In the genomic region with DNA sequence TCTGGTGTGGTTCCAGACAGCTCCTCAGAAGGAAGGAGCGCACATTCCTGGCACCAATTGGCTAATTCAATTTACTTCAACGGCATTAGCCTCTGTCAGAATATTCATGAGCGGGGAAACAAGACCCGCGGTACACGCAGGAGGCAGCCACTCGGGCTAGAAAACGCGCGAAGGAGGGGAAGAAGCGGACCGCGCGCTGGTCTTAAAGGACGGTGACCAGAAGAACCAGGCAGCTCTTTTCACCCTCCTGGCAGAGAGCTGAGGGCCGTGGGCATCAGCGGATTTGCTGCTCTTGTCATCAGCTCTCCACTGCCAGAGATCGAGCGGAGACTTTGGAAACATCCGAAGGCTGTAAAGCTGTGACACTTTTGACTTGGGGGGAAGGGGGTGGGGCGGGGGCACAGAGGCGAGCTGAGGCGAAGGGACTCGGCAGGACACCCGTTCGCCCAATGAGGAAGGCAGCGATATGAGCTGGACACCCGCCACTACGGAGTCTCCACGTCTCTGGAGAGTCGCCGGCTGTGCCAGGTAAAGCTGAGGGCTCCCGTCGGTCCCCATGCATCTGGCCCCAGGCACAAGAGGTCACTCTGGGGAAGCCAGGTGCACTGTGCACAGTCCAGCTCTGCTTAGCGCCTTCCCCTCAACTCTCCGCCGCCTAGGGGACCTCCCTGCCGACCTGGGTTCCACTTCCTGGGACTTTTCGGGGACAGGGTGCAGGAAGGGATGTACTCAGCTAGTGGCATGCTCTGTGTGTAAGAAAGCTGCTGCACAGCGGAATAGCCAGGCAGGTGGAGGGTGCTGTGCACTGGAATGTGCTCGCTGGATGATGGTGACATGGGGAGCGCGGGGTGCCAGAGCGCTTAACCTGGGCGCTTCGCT, we compare ENCODE assay signal across 9 mouse cellular contexts. TPM values are rescaled to one million over a fixed set of nuclear protein-coding genes. Genes with fewer than 3 reads are reported as not detected.
DNase-seq lines count a peak whose midpoint lies in the region; ATAC-seq lines count a peak whose summit lies in the region.
"Had no signal": no experiment of that assay in that cellular context is flagged by ENCODE, and none has a peak within 500 bp of the region (broad histone marks: within the 10 kb centered on the region; RNA-seq: fewer than 3 reads in every experiment).

Cdh20 (plus strand) TSS at position 159 of the 879 bp plus-strand sequence.

- H3K36me3 ChIP-seq in liver, embryonic 11.5 days (ENCODE audit: control insufficient read depth, insufficient read depth, low read length) = no peaks in the 10 kb centered on the region
- H3K36me3 ChIP-seq in midbrain, embryonic 13.5 days = no peaks in the 10 kb centered on the region

- H3K4me3 ChIP-seq in liver, embryonic 11.5 days (ENCODE audit: low read depth, low read length) = peak within 1 kb of the TSS; percentile 43
- H3K4me3 ChIP-seq in midbrain, embryonic 13.5 days (replicated peaks) = peak within 1 kb of the TSS; percentile 67

- peak; percentile 20; the same call in 1 of the 2 replicates for ATAC-seq in liver, embryonic 11.5 days (replicated peaks; ENCODE audit: low FRiP score)
- peak; percentile 82 for ATAC-seq in midbrain, embryonic 13.5 days

- WGBS in liver, embryonic 11.5 days = 2% methylated on average over 46 of the region's 46 CpGs
- under 1% methylated on average over 46 of the region's 46 CpGs for WGBS in midbrain, embryonic 13.5 days

- peak; percentile 36 for DNase-seq in liver, embryonic 11.5 days (ENCODE audit: low spot score)
- DNase-seq in liver = no peak
- DNase-seq in cerebellum, postnatal 10 days = peak; percentile 71 to 73
- DNase-seq in frontal cortex, postnatal 10 days (ENCODE audit: low spot score in 2 of 2) = peak; percentile 8 to 34
- peak; percentile 11 to 30 for DNase-seq in layer of hippocampus, adult 8-10 months (ENCODE audit: low spot score in 2 of 2)
- DNase-seq in urinary bladder, adult 18-20 months (ENCODE audit: low spot score in 2 of 2) = no peak
- DNase-seq in urinary bladder, postnatal 10 days (ENCODE audit: low spot score) = no peak

- no peak within 1 kb of the TSS for H3K27ac ChIP-seq in liver, embryonic 11.5 days (ENCODE audit: low read depth, low read length)
- H3K27ac ChIP-seq in midbrain, embryonic 13.5 days = no peak within 1 kb of the TSS
- H3K27ac ChIP-seq: macrophage had no signal

- no peak within 1 kb of the TSS for H3K9ac ChIP-seq in liver, embryonic 11.5 days (ENCODE audit: low read depth, low read length)
- peak within 1 kb of the TSS; percentile 78 for H3K9ac ChIP-seq in midbrain, embryonic 13.5 days (replicated peaks)

- peaks cover 26% of the 10 kb centered on the region for H3K27me3 ChIP-seq in liver, embryonic 11.5 days (replicated peaks; ENCODE audit: control insufficient read depth, insufficient read depth, low read length)
- H3K27me3 ChIP-seq in midbrain, embryonic 13.5 days = peaks cover 21% of the 10 kb centered on the region

- H3K4me1 ChIP-seq in liver, embryonic 11.5 days (replicated peaks; ENCODE audit: control insufficient read depth, insufficient read depth, low read length) = no peaks in the 10 kb centered on the region
- H3K4me1 ChIP-seq in midbrain, embryonic 13.5 days (replicated peaks) = peaks cover 21% of the 10 kb centered on the region

- H3K9me3 ChIP-seq in liver, embryonic 11.5 days (ENCODE audit: control insufficient read depth, low read length) = no peaks in the 10 kb centered on the region
- no peaks in the 10 kb centered on the region for H3K9me3 ChIP-seq in midbrain, embryonic 13.5 days

- peak within 1 kb of the TSS; percentile 68 for H3K4me2 ChIP-seq in liver, embryonic 11.5 days
- peak within 1 kb of the TSS; percentile 99 for H3K4me2 ChIP-seq in midbrain, embryonic 13.5 days (replicated peaks)

RNA-seq across cellular contexts. Expression of gene Cdh20, which starts in this region (rescaled TPM):
- polyA plus RNA-seq in liver, embryonic 11.5 days (2014; fragmentation: Nextera tagmentation; extraction: Ambion mirVana) = not detected in 2 replicates
- total RNA-seq in layer of hippocampus, adult 8-10 months (2022) = 10 to 100 TPM; 14.1 to 17.7 (median 16.0) TPM
- 1.0 and 1.3 TPM in 2 replicates for polyA plus RNA-seq in midbrain, embryonic 13.5 days (2015; fragmentation: Nextera tagmentation; extraction: Ambion mirVana)
- polyA plus RNA-seq: macrophage had no signal

Comparison
In these comparisons a context has a peak if more than half of its experiments do, and no peak if none do; other contexts are left out.
1. Peak in DNase-seq, ATAC-seq, H3K4me3 ChIP-seq and H3K4me2 ChIP-seq in liver, embryonic 11.5 days; RNA of the gene not detected or under 1 TPM.
2. DNase-seq: peak in cerebellum, postnatal 10 days (2 of 2), frontal cortex, postnatal 10 days (2 of 2) and layer of hippocampus, adult 8-10 months (2 of 2); none in liver (single experiment), urinary bladder, adult 18-20 months (0 of 2) and urinary bladder, postnatal 10 days (single experiment).